Mouse (Mus musculus) heart, postnatal 36 days (tissue): ENCODE data around the gene Gabarapl2. TPM values are rescaled to one million over a fixed set of nuclear protein-coding genes. Genes with fewer than 3 reads are reported as not detected.
A peak's percentile ranks its signal among the peaks of the same experiment; 100 is the strongest.

ENCODE experiments used
- DNase-seq, 2 experiments: peaks; one replicate each; pipeline ENCODE4 v3.0.0; 2021 to 2022
- intact Hi-C: fragments of 180-260 bp; cut with DNase I; formaldehyde crosslinking; loops from one replicate; pipeline ENCODE4 v1.15.1; 2025
- total RNA-seq, 2 experiments: library from RNA; stranded (reverse); gene quantifications; 2 replicates each; pipeline ENCODE4 v1.2.3; 2021

Gabarapl2 gene
- total RNA-seq, 2 experiments from 2014 or later: 128 to 138 TPM

DNA sequence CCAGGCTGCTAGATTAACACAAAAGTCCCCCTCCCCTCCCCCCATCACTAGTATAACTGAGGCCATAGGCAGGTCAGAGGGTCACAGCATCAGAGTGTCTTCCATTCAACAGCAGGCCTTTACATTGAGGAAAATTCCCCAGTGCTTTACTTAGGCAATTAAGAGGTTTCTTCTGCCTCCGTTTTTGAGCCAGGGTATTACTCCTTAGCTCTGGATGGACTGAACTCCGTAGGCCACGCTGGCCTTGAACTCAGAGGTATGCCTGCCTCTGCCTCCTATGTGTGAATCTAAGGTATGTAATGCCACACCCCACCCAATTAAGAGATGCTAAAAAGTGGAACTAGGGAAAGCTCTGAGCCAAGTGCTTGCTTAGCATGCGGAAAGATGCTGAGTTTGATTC is 23.0 kb downstream of the Gabarapl2 start:
- no peak for DNase-seq
- intact Hi-C loops: no loop called here

DNA sequence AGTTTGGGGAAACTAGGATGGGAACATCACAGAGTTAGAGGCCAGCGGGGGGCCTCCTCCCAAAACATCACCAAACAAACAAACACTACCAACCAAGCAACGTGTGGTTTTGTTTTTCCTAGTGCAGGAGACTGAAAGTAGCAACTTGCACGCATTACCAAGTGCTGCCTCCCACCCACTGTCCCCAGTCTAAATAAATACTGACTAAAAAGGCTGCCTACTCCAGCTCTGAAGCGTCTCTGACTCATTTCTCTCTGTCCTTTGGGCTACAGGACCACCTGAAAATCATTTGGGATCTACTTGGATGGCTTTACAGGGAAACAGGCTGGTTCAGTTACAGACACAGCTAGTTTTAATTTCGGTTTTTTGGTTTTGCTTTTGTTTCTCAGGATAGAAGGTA is 23.8 kb downstream of the Gabarapl2 start:
- intact Hi-C loops: no loop called here
- no peak for DNase-seq

DNA sequence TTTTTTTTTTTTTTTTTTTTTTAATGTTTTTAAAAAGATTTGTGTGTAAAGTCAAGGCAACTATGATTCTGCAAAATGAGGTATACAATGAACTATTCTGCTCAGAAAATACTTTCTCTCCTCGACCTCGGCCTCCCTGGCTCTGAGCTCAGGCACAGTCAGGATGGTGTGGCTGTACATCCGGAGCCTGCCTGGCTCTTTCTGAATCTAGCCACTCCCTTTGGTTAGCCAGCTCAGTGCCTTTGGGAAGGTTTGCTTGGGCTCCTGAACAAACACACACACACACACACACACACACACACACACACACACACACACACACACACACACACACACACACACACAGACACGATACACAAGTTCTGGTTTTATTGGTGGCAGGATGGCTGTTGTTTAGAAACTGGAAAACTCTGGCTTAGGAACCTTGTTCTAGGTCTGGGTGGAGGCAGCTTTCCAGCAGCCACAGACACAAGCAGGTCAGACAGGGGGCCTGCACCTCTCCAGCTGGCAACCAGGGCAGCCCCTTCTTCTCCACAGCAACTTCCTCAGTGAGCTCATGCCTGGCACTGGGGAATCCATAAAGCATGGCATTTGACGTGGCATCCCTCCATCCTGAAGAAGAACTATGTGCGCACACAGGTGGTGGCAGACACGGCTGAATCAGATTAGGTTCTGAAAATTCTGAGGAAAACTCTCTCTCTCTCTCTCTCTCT is 24.5 kb downstream of the Gabarapl2 start:
- no peak for DNase-seq
- intact Hi-C loops: no loop called here

DNA sequence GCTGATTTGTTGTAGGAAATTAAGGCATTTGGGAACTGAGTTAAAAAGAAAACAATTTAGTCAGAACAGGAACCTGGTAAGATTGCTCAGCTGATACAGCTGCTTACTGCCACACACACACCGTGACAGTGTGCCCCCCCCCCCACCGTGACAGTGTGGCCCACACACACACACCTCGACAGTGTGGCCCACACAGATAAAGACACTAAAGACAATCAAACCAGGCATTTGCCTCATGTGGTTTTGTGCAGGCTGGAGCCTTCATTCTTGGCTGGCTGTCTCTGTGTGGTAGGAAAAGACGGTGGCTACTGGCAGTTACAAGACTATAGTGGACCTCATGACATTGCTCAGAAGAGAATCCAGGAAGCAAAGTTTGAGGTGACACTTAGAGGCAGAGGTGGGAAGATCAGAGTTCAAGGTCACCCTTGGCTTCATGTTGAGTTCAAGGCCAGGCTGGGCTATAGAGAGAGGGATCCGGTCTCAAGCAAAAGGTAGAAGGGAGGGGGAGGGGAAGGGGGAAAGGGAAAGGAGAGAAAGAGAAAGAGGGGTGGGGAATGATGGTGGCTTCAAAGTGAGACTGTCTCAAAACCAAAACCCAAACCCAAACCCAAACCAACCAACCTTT is 26.9 kb downstream of the Gabarapl2 start:
- intact Hi-C loops: no loop called here
- no peak for DNase-seq

DNA sequence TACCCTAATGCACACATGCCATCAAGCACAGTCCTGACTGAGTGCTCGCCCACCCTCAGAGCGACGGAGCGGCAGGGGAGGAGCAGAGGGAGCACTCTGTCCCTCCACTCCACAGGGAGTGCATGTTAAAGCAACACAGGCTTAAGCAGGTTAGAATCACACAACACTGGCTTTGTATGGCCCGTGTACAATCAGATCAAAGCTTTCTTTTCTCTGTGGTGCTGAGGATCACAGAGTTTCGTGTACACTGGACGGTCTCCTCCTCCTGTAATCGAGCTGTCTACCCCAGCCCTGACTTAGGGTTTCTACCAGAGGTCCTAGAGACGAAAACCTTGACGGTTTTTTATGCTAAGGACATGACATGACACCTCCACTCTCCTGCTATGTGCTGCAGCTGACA is 28.0 kb downstream of the Gabarapl2 start:
- intact Hi-C loops: no loop called here
- DNase-seq: no peak

DNA sequence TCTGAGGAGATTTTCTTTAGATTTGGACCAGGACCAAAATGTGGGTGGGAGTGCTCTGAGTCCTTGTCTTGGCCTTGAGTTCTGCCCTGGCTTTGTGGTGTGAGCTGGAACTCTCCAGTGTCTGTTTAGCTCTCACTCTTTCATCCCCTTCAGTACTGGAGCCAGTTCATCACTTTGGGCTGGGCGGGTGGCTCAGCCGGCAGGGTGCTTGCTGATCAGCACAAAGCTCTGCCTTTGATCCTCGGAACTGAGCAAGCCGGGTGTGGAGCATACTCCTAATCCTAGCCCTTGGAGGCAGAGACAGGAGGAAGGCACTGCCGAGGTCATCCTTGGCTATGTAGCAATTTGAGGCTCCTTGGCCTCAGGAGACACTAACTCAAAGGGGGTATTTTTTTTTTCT is 28.5 kb downstream of the Gabarapl2 start:
- no peak for DNase-seq
- intact Hi-C loops: no loop called here

DNA sequence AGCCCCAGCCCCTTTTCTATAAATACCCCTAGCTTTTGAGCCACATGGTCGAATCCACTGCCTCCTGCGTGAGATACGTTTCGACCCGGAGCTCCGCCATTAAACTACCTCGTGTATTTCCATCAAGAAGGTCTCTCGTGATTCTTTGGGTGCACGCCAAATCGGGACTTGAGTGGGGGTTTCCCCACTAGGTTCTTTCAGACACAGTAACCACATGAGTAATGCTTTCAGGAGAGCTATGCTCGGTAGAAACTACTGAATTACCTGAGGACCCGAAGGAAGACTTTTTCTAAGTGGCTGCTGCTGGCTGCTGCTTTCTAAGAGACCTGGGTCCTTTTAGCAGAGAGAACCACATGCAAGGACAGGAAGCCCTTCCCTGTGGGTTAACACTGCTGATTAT is 33.6 kb downstream of the Gabarapl2 start:
- no peak for DNase-seq
- intact Hi-C loops: no loop called here

DNA sequence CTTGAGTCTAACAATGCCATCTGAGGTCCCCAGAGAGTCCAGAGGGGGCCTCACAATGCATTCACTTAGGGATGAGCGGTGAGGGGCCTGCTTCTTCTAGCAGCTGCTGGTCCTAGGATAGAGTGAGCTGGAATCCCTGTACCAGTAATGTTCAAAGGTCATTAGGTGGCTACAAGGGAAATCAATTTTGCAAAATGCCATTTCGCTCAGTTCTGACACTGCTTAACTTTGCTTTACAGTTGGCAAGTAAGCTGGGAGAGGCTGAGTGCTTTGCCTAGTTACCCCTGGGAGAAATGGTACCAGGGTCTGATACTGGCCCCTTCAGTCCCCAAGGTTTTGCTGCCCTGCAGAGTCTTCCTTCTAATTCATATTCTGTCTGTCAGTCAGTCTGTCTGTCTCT is 35.2 kb downstream of the Gabarapl2 start:
- intact Hi-C loops: no loop called here
- DNase-seq: no peak

DNA sequence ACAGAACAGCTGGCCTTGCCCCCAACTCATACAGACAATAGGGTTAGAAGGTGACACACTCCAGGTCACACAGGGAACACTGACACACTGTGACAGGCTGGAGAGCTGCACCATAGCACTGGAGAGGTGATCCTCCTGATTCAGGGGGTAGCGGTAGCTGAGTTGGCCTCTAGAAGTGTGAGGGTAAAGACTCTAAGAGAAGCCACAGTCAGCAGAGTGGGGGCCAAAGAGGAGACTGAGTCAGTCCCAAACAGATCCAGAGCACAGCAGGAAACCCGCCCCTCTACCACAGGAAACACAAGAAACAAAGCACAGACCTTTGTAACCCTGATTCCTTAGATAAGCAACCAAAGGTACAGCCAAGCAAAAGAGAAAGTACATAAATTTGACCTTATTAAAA is 35.8 kb downstream of the Gabarapl2 start:
- intact Hi-C loops: no loop called here
- no peak for DNase-seq

DNA sequence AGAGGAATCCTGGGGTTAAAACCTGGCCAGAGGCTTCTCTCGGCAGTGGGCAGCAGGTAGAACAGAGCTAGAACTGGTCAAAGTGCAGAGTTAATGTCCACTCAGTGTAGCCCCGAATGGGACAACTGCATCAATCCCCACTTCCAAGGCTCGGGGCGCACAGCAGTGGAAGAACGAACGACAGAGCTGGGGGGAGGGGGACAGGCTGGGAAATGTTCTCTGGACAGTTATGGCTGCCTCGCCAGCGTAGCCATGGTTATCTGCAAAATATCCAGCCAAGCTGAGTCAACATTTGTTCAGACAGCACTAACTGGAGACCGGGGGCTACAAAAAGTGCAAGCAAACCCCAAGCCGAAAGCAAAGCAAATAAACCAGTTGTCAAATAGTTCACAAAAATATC is 37.6 kb downstream of the Gabarapl2 start:
- DNase-seq: no peak
- intact Hi-C loops: no loop called here

DNA sequence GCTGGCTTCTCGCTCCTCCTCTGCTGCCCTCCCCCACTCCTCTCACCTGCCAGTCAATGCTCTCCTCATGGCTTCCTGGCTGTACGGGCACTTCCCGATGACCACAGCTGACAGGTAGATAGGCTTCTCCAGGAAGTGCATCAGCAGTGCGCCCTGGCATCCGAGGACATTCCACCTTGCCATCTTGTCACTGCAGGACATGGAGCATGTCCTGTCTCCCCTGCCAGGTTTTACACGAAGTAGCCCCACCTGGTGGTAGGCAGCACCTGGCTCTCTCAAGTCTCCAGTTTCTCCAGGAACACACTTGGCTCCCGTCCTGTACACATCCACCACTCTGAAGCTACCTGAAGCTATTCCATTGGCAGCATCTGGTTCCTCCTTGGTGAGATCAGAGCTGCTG is 41.6 kb downstream of the Gabarapl2 start:
- DNase-seq: no peak
- intact Hi-C loops: no loop called here

DNA sequence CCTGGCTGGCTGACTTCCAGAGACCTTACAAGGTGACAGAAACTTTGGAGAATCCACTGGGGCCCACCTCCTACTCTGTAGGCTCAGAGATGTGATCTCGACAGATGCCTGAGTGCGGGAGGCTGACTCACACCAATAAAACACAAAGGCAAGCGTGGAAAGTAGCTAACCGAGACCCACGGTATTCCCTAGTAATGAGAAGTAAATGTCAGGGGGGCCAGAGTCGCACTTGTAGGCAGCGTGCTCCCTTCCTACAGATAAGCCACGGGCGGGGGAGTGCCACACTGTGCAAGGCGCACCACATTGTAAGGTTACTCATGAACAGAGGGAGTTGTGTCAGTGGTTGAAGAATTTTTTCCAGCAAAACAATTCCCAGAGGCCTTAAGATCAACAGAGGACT is 44.0 kb downstream of the Gabarapl2 start:
- DNase-seq: no peak
- intact Hi-C loops: no loop called here

DNA sequence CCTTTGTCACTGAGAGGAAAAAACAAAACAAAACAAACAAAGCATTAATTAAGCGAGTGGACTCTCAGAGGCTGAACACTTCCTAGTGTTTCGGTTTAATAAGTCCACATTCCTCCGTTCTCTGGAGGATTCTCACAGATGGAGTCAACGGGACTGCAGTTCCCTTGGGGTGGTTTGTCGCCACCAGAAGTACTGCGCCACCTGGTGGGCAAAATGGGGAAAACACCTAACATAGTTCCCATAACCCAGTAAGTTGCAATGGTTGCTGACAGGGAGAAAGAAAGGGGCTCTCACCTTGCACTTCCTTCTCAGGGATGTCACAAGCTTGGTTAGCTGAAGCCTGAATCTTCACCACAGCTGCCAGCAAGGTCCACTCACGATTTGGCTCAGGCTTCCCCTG is 49.4 kb downstream of the Gabarapl2 start:
- intact Hi-C loops: loop anchor here (1.0 to 5.0 kb wide), 3 partner anchors 49 to 313 kb away; partner anchors contain the start of gene Gabarapl2
- peak; percentile 76 to 85 for DNase-seq

DNA sequence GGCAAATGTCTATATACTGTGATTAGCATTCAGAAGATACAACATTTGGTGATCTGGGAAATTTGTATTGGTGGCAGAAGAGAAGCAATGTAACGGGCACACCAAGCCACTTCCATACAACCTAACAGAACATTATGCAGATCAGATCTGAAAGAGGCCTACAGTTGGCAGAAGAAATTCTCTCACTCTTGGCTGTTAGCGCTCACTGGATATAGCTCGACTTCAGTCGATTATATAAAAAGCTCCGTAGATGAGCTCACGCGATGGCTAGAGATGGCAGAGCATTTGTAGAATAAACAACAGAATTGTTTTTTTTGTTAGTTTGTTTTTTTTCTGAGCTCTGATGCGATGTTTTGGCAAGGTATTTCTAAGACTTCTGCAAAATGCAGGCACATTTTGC is 50.8 kb downstream of the Gabarapl2 start:
- no peak for DNase-seq
- intact Hi-C loops: loop anchor here (2.0 to 5.0 kb wide), 2 partner anchors 50 to 314 kb away; partner anchors contain the start of gene Gabarapl2

DNA sequence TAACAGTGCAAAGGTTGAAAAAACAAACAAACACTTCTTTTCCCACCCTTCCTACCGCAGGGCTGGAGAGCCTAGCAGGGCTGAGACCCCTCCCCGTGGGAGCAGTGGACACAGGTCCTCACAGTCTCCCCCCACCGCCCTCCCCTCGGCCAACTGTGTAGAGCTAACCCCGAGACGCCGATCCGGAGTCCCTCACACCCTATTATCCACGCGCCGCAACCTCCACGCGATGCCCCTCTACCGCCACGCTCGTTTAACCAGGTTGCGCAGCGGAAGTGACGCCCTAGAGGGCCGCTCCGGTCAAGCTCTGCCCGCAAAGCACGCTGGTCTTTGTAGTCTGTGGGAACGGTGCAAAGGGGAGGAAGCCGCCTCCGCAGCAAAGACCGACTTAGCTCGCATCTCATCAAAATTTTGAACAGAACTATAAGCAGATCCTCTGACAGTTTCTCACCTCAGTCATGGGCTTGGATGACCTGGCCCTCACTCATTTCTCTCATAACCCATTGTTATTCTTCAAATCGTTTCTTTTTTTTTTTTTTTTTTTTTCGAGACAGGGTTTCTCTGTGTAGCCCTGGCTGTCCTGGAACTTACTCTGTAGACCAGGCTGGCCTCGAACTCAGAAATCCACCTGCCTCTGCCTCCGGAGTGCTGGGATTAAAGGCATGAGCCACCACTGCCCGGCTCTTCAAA is 51.7 kb downstream of the Gabarapl2 start, which contains the start of gene Adat1:
Gene Adat1, minus strand, starts transcription at position 290 of the 690 bp plus-strand sequence.
- DNase-seq: peak; percentile 77 to 83
- intact Hi-C loops: loop anchor here (2.0 to 5.0 kb wide), 2 partner anchors 19 to 315 kb away; partner anchors contain the start of genes Kars and Terf2ip

DNA sequence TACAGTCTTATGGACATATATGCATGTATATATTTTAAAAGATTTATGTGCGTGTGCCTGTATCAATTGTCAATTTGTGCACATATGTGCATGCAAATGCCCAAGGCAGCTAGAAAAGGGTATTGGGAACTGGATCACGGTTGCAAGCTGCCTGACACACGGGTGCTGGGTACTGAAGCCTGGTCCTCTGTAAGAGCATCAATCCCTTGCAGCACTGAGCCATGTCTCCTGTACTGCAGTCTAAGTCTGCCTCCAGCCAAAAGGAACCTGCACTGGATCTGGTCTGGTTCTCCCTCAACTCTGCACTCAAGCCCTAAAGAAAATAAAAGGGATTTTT is 52.2 kb downstream of the Gabarapl2 start:
- intact Hi-C loops: loop anchor here (2.0 to 5.0 kb wide), 2 partner anchors 18 to 315 kb away; partner anchors contain the start of genes Kars and Terf2ip
- DNase-seq: no peak

Other genes starting within 250 kb of the Gabarapl2 start
- gene Ctrb1, start 249.7 kb upstream of the Gabarapl2 start, total RNA-seq: not detected
- 10 to 100 TPM; 18.8 to 19.1 TPM for gene Bcar1, start 196.9 kb upstream of the Gabarapl2 start, total RNA-seq
- gene Cfdp1, start 86.4 kb upstream of the Gabarapl2 start, total RNA-seq: 10 to 100 TPM; 33.4 to 35.2 TPM
- 1 to 10 TPM; 3.0 to 3.2 TPM for gene Tmem170, start 64.0 kb upstream of the Gabarapl2 start, total RNA-seq
- not detected for gene Chst5, start 30.3 kb upstream of the Gabarapl2 start, total RNA-seq
- gene Tmem231, start 6.8 kb upstream of the Gabarapl2 start, total RNA-seq: 1 to 10 TPM; 1.3 to 2.6 TPM
- gene Adat1, start 51.6 kb downstream of the Gabarapl2 start, total RNA-seq: 1 to 10 TPM; 1.5 to 1.7 TPM
- 100 to 1,000 TPM in 1 of 2 experiments, 10 to 100 TPM in 1; 99.8 to 106 TPM for gene Kars, start 70.6 kb downstream of the Gabarapl2 start, total RNA-seq
- 10 to 100 TPM; 11.1 to 12.0 TPM for gene Terf2ip, start 70.7 kb downstream of the Gabarapl2 start, total RNA-seq
- gene Gm6793, start 74.3 kb downstream of the Gabarapl2 start, total RNA-seq: not detected